Mouse (Mus musculus): ENCODE measurements around the gene Nr1d1. TPM values are rescaled to one million over a fixed set of nuclear protein-coding genes. Genes with fewer than 3 reads are reported as not detected.

Gene Nr1d1
- total and polyA plus RNA-seq, 2 experiments: 19.0 to 106 TPM

DNA sequence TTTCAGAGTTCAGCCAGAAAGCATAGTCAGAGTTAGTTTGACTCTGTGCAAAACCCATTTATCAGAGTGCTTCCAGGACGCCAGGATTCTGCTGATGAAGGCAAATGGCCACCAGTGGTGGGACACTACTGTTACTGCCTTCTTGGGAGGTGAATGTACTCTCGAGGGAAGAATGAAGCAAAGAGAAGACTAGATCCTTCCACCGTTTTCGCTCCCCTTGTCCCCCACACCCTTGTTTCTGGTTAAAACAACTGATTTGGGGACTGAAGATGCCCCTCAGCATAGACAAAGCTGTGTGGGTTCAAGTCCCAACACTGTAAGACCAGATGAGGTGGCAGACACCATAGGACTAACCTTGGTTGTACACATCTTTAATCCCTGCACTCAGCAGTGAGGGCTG, 9.0 kb upstream of the Nr1d1 start:
- H3K36me3 ChIP-seq (ENCODE audit: control insufficient read depth, insufficient read depth, low read length): no peaks in the 10 kb centered on the region
- H3K4me3 ChIP-seq (ENCODE audit: insufficient read depth, low read depth, low read length): no peak overlapping the region
- TF ChIP-seq CTCF (IDR thresholded peaks at IDR 0.05; ENCODE audit: low read depth, low read length) (no peak), POLR2A (IDR thresholded peaks at IDR 0.05; ENCODE audit: extremely low read depth, insufficient read depth, low read length) (no peak)
- H3K9ac ChIP-seq (ENCODE audit: low read depth, low read length): peak overlapping the region; percentile 33
- peaks cover 26% of the 10 kb centered on the region for H3K4me1 ChIP-seq (ENCODE audit: control insufficient read depth, insufficient read depth, low read length)
- 51% methylated on average over 4 of the region's 4 CpGs for WGBS
- peak; percentile 38 for DNase-seq (ENCODE audit: extremely low read depth, low read depth, low spot score)
- H3K27ac ChIP-seq (replicated peaks; ENCODE audit: insufficient read depth, low read depth, low read length): peak overlapping the region; percentile 87
- no peaks in the 10 kb centered on the region for H3K79me2 ChIP-seq (ENCODE audit: control insufficient read depth, insufficient read depth, low read length)
- H3K27me3 ChIP-seq (ENCODE audit: control insufficient read depth, insufficient read depth, low read length): no peaks in the 10 kb centered on the region

DNA sequence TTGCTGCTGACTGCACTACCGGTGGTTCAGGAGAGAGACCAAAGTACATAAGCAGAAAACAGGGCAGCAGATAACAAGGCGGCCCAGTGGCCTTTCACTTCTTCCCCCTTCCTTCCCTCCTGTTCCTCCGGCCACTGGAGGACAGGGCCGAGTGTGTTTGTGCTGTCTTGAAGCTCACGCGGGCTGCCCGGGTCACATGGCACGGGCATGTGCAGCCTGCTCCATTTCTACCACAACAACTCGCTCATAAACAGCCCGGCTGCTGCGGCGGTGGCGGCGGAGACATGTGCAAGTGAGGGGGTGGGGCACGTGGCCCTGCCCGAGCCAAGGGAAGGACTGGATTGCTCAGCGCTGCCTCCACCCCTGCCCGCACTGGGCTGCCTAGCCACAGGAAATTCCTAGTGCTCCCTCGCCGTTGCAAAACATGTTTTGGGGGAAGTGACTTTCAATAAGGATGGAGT, 8.1 kb upstream of the Nr1d1 start:
- Histone ChIP-seq H3K79me2 (ENCODE audit: control insufficient read depth, insufficient read depth, low read length) (no peaks in the 10 kb centered on the region), H3K36me3 (ENCODE audit: control insufficient read depth, insufficient read depth, low read length) (no peaks in the 10 kb centered on the region), H3K27ac (replicated peaks; ENCODE audit: insufficient read depth, low read depth, low read length) (peak overlapping the region; percentile 92), H3K4me1 (ENCODE audit: control insufficient read depth, insufficient read depth, low read length) (peaks cover 26% of the 10 kb centered on the region), H3K9ac (ENCODE audit: low read depth, low read length) (peak overlapping the region; percentile 67), H3K27me3 (ENCODE audit: control insufficient read depth, insufficient read depth, low read length) (no peaks in the 10 kb centered on the region), H3K4me3 (ENCODE audit: insufficient read depth, low read depth, low read length) (peak overlapping the region; percentile 9)
- under 1% methylated on average over 20 of the region's 20 CpGs for WGBS
- TF ChIP-seq CTCF (IDR thresholded peaks at IDR 0.05; ENCODE audit: low read depth, low read length) (no peak), POLR2A (IDR thresholded peaks at IDR 0.05; ENCODE audit: extremely low read depth, insufficient read depth, low read length) (peak; percentile 48; the same call in 1 of the 2 replicates)
- peak; percentile 95 for DNase-seq (ENCODE audit: extremely low read depth, low read depth, low spot score)

DNA sequence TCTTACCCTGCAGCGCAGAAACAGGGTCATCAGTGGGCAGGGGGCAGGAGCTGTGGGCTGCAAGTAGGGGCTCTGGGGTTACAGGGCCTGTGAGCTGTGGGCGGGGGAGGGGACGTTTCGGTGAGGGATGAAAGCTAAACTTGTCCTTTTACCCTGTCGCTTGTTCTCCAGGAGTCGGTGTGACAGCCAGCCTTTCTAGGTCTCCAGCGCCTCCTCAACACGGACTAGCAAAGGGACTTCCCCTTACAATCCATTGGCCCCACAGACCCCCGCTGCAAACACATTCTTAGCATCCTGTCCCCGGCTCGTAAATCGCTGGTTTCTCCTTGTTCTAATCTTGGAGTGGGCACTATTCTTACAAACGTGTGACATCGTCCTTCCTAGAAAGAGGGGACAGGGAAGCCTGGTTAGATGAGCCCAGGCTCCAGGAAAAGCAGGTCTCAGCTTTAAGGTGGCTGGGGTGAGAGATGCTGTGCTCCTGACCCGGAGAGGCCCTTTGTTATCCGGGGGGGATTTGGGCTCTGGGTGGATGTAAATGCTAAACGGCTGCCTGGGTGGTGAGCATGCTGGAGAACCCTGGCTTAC, 7.6 kb upstream of the Nr1d1 start:
- peaks cover 28% of the 10 kb centered on the region for H3K4me1 ChIP-seq (ENCODE audit: control insufficient read depth, insufficient read depth, low read length)
- H3K27ac ChIP-seq (replicated peaks; ENCODE audit: insufficient read depth, low read depth, low read length): peak overlapping the region; percentile 92
- no peaks in the 10 kb centered on the region for H3K79me2 ChIP-seq (ENCODE audit: control insufficient read depth, insufficient read depth, low read length)
- TF ChIP-seq POLR2A (IDR thresholded peaks at IDR 0.05; ENCODE audit: extremely low read depth, insufficient read depth, low read length) (no peak), CTCF (IDR thresholded peaks at IDR 0.05; ENCODE audit: low read depth, low read length) (no peak)
- DNase-seq (ENCODE audit: extremely low read depth, low read depth, low spot score): peak; percentile 57
- H3K27me3 ChIP-seq (ENCODE audit: control insufficient read depth, insufficient read depth, low read length): no peaks in the 10 kb centered on the region
- no peaks in the 10 kb centered on the region for H3K36me3 ChIP-seq (ENCODE audit: control insufficient read depth, insufficient read depth, low read length)
- peak overlapping the region; percentile 9 for H3K4me3 ChIP-seq (ENCODE audit: insufficient read depth, low read depth, low read length)
- WGBS: 6% methylated on average over 17 of the region's 17 CpGs
- H3K9ac ChIP-seq (ENCODE audit: low read depth, low read length): peak overlapping the region; percentile 67

DNA sequence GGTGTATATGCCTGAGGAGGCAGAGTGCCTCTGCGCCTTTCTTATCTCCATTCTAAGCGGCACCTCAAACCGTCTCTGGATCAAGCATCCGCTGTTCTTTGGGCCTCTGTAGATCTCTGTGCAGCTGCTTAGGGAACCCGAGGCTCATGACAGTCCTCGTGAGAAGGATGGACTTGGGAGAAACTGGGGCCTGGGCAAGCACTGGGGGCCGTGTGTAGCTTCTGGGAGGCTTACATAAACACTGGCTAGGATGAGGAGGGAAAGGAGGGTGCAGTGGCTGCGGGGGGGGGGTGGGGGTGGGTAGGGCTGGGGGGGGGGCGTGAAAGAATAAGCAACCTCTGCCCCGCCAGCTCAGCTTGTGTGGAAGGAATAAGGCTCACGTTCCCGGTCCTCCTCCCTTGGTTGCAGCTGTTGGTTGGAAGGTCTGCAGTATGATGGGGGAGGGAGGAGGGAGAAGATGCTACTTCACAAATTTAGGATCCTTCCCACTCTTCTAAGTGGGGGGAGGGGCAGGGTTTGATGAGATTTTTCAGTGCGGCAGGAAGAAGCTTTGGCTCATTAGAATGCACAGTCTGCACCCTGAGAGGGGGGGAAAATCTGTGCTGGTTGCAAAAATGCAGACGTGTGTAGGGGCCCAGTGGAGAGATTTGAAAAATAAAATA, 6.8 kb upstream of the Nr1d1 start:
- no peak overlapping the region for H3K4me3 ChIP-seq (ENCODE audit: insufficient read depth, low read depth, low read length)
- H3K4me1 ChIP-seq (ENCODE audit: control insufficient read depth, insufficient read depth, low read length): peaks cover 27% of the 10 kb centered on the region
- H3K27ac ChIP-seq (replicated peaks; ENCODE audit: insufficient read depth, low read depth, low read length): no peak overlapping the region; the same call in 1 of the 2 replicates
- no peaks in the 10 kb centered on the region for H3K36me3 ChIP-seq (ENCODE audit: control insufficient read depth, insufficient read depth, low read length)
- H3K9ac ChIP-seq (ENCODE audit: low read depth, low read length): no peak overlapping the region
- no peak for TF ChIP-seq POLR2A (IDR thresholded peaks at IDR 0.05; ENCODE audit: extremely low read depth, insufficient read depth, low read length)
- TF ChIP-seq CTCF (IDR thresholded peaks at IDR 0.05; ENCODE audit: low read depth, low read length): no peak
- H3K79me2 ChIP-seq (ENCODE audit: control insufficient read depth, insufficient read depth, low read length): no peaks in the 10 kb centered on the region
- WGBS: 63% methylated on average over 14 of the region's 14 CpGs
- DNase-seq (ENCODE audit: extremely low read depth, low read depth, low spot score): peak; percentile 40
- H3K27me3 ChIP-seq (ENCODE audit: control insufficient read depth, insufficient read depth, low read length): no peaks in the 10 kb centered on the region

DNA sequence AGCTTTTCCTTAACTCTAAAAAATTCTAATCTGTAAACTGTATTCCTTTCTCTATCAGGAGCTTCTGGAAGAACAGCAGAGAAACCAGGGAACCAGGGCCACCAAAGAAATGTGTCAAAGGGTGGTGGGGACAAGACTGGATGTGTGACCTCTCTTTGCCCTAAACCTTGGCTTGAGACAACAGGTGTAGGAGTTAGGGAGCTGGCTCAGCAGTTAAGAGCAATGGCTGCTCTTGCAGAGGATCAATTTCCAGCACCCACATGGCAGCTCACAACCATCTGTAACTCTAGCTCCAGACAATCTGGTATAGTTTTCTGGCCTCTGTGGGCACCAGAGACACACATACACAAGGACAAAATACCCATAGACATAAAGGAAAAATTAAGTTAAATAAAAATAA, 2.8 kb upstream of the Nr1d1 start:
- TF ChIP-seq CTCF (IDR thresholded peaks at IDR 0.05; ENCODE audit: low read depth, low read length) (no peak), POLR2A (IDR thresholded peaks at IDR 0.05; ENCODE audit: extremely low read depth, insufficient read depth, low read length) (no peak)
- Histone ChIP-seq H3K27ac (replicated peaks; ENCODE audit: insufficient read depth, low read depth, low read length) (no peak overlapping the region), H3K79me2 (ENCODE audit: control insufficient read depth, insufficient read depth, low read length) (0 out of 2 replicates have a peak, but pooled peaks cover 3% of the 10 kb centered on the region), H3K9ac (ENCODE audit: low read depth, low read length) (no peak overlapping the region), H3K4me3 (ENCODE audit: insufficient read depth, low read depth, low read length) (no peak overlapping the region), H3K4me1 (ENCODE audit: control insufficient read depth, insufficient read depth, low read length) (peaks cover 23% of the 10 kb centered on the region), H3K27me3 (ENCODE audit: control insufficient read depth, insufficient read depth, low read length) (no peaks in the 10 kb centered on the region), H3K36me3 (ENCODE audit: control insufficient read depth, insufficient read depth, low read length) (peaks cover 3% of the 10 kb centered on the region; the same call in 1 of the 2 replicates)
- no peak for DNase-seq (ENCODE audit: extremely low read depth, low read depth, low spot score)

All from liver, adult 2 months (tissue).